In the genomic region with DNA sequence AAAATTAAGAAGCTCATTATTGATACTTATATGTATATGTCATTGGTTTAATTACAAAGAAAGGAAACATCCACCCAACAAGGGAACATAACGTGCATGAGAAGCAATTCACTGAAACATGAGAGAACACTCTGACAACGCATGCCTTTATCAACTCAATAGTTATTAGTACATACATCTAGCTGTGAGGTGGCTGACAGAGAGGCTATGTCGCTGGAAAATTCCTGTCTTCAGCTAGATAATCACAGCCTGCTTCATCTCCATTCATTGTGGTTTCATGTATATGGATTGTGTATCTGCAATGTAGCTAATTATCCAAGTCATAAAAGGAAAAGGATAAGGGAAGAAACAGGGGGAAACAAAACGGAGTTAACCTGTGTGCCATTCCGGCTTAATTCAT, we compare ENCODE assay signal across 22 mouse cellular contexts.
"Had no signal": no experiment of that assay in that cellular context is flagged by ENCODE, and none has a peak within 500 bp of the region (broad histone marks: within the 10 kb centered on the region; RNA-seq: fewer than 3 reads in every experiment).

No protein-coding gene starts in this region.

- H3K27ac ChIP-seq: limb, embryonic 12.5 days; limb, embryonic 15.5 days; liver, embryonic 14.5 days; macrophage; midbrain, embryonic 12.5 days; neural tube, embryonic 12.5 days; stomach, postnatal 0 days had no signal

- DNase-seq: kidney, adult 18-20 months; kidney, adult 9 months; kidney, postnatal 14 days; kidney, postnatal 4 days; left cerebral cortex, postnatal 4 days; liver, postnatal 0 days; lung, embryonic 14.5 days; right cerebral cortex, adult 18-20 months; right cerebral cortex, postnatal 14 days; right cerebral cortex, postnatal 4 days; thymus, adult 2 months; thymus, postnatal 14 days; thymus, postnatal 4 days had no signal

- H3K4me1 ChIP-seq: limb, embryonic 12.5 days; limb, embryonic 15.5 days; midbrain, embryonic 12.5 days; neural tube, embryonic 12.5 days had no signal

- H3K36me3 ChIP-seq: limb, embryonic 12.5 days; limb, embryonic 15.5 days; midbrain, embryonic 12.5 days; neural tube, embryonic 12.5 days had no signal

- H3K27me3 ChIP-seq: limb, embryonic 12.5 days; limb, embryonic 15.5 days; midbrain, embryonic 12.5 days; neural tube, embryonic 12.5 days had no signal

- H3K4me2 ChIP-seq: limb, embryonic 12.5 days; limb, embryonic 15.5 days; liver, embryonic 11.5 days; lung, embryonic 14.5 days; midbrain, embryonic 12.5 days; neural tube, embryonic 12.5 days had no signal

- ATAC-seq: liver, postnatal 0 days; lung, postnatal 0 days had no signal

- H3K9ac ChIP-seq: limb, embryonic 12.5 days; limb, embryonic 15.5 days; liver, embryonic 14.5 days; liver, postnatal 0 days; lung, embryonic 14.5 days; midbrain, embryonic 12.5 days; neural tube, embryonic 12.5 days had no signal

- H3K4me3 ChIP-seq: limb, embryonic 12.5 days; limb, embryonic 15.5 days; midbrain, embryonic 12.5 days; neural tube, embryonic 12.5 days had no signal

- H3K9me3 ChIP-seq: limb, embryonic 12.5 days; limb, embryonic 15.5 days; midbrain, embryonic 12.5 days; neural tube, embryonic 12.5 days had no signal
